Mouse (Mus musculus): ENCODE measurements at regions not wholly inside any gene's neighbourhood (a gene's known extent, or its start where the extent isn't known, plus 50 kb on each side); places are given as distances from the start of the nearest gene placed in this dataset.

GRCm38 (mm10) chr3:104586342-104587175 lies 51.9 kb upstream of the Slc16a1 start:
- Histone ChIP-seq H3K27ac (ENCODE audit: control insufficient read depth, insufficient read depth, low read depth, low read length) (no peak overlapping the region), H3K36me3 (ENCODE audit: control insufficient read depth, insufficient read depth, low read length) (no peaks in the 10 kb centered on the region), H3K4me1 (ENCODE audit: control insufficient read depth, insufficient read depth, low read length) (no peaks in the 10 kb centered on the region), H3K27me3 (ENCODE audit: control insufficient read depth, insufficient read depth, low read length) (no peaks in the 10 kb centered on the region), H3K4me3 (ENCODE audit: control insufficient read depth, low read depth, low read length) (no peak overlapping the region)
- TF ChIP-seq POLR2A (IDR thresholded peaks at IDR 0.05; ENCODE audit: control insufficient read depth, low read depth, low read length) (no peak), CTCF (IDR thresholded peaks at IDR 0.05; ENCODE audit: control insufficient read depth, insufficient read depth, insufficient replicate concordance, low read depth, low read length) (no peak)

DNA sequence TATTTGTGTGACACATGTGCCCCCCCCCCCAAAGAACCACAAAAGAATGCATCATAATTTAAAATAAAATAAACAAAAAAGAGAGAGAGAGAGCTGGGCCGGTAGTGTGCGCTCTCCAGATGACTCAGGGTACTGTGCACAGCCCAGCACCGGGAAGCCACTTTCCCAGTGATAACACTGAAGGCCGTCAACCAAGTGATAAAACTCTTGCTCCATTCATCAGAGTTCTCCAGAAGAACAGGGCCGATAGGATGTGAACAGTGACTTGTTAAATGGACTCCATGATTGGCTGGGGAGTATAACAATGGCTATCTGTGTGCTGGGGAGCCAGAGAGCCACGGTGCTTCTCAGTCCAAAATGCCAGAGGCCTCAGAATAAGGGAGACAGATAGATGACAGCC lies 53.2 kb upstream of the Slc16a1 start:
- H3K36me3 ChIP-seq (ENCODE audit: control insufficient read depth, insufficient read depth, low read length), result no peaks in the 10 kb centered on the region
- no peak overlapping the region for H3K4me3 ChIP-seq (ENCODE audit: control insufficient read depth, low read depth, low read length)
- no peak for TF ChIP-seq CTCF (IDR thresholded peaks at IDR 0.05; ENCODE audit: control insufficient read depth, insufficient read depth, insufficient replicate concordance, low read depth, low read length)
- TF ChIP-seq POLR2A (IDR thresholded peaks at IDR 0.05; ENCODE audit: control insufficient read depth, low read depth, low read length), result no peak
- no peaks in the 10 kb centered on the region for H3K4me1 ChIP-seq (ENCODE audit: control insufficient read depth, insufficient read depth, low read length)
- H3K27me3 ChIP-seq (ENCODE audit: control insufficient read depth, insufficient read depth, low read length), result no peaks in the 10 kb centered on the region
- H3K27ac ChIP-seq (ENCODE audit: control insufficient read depth, insufficient read depth, low read depth, low read length), result no peak overlapping the region

DNA sequence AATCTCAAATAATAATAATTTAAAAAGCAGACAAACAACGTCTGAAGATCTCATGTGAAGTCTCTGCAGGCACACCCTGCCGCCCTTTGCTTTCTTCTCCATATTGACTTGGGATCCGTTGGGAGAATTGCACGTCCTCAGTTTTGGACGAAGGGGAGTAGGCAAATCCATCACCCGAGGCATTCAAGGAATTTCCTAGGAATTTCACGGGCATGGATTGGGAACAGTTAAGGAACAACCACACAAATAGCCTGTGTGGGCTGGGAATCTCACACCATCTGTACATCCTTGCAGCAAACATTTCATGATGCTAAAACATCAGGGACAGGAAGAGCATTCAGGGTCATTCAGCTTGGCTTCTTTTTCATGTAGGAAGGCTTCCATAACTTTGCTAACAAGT lies 55.2 kb upstream of the Slc16a1 start:
- TF ChIP-seq POLR2A (IDR thresholded peaks at IDR 0.05; ENCODE audit: control insufficient read depth, low read depth, low read length) (no peak), CTCF (IDR thresholded peaks at IDR 0.05; ENCODE audit: control insufficient read depth, insufficient read depth, insufficient replicate concordance, low read depth, low read length) (no peak)
- Histone ChIP-seq H3K27ac (ENCODE audit: control insufficient read depth, insufficient read depth, low read depth, low read length) (no peak overlapping the region), H3K4me1 (ENCODE audit: control insufficient read depth, insufficient read depth, low read length) (no peaks in the 10 kb centered on the region), H3K36me3 (ENCODE audit: control insufficient read depth, insufficient read depth, low read length) (no peaks in the 10 kb centered on the region), H3K27me3 (ENCODE audit: control insufficient read depth, insufficient read depth, low read length) (no peaks in the 10 kb centered on the region), H3K4me3 (ENCODE audit: control insufficient read depth, low read depth, low read length) (no peak overlapping the region)

DNA sequence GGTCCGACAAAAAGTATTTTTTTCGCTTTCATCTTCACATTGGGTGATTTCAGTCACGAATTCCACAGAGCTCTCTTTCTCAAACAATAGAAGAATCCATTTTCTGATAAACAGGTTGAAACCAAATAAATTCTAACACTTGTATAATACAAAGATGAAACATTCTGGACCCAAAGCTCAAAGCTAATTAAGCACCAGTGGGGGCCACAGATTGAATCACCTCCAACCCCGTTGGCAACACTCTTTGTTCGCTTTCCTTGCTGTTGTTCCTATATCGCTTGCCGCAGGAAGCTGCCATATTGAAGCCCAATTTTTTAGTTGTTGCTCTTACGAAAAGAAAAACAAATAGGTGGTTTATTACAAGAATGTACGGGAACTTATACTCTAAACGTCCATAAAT lies 55.9 kb upstream of the Slc16a1 start:
- no peak for TF ChIP-seq POLR2A (IDR thresholded peaks at IDR 0.05; ENCODE audit: control insufficient read depth, low read depth, low read length)
- TF ChIP-seq CTCF (IDR thresholded peaks at IDR 0.05; ENCODE audit: control insufficient read depth, insufficient read depth, insufficient replicate concordance, low read depth, low read length), result no peak
- no peak overlapping the region for H3K4me3 ChIP-seq (ENCODE audit: control insufficient read depth, low read depth, low read length)
- no peaks in the 10 kb centered on the region for H3K36me3 ChIP-seq (ENCODE audit: control insufficient read depth, insufficient read depth, low read length)
- no peaks in the 10 kb centered on the region for H3K4me1 ChIP-seq (ENCODE audit: control insufficient read depth, insufficient read depth, low read length)
- no peaks in the 10 kb centered on the region for H3K27me3 ChIP-seq (ENCODE audit: control insufficient read depth, insufficient read depth, low read length)
- H3K27ac ChIP-seq (ENCODE audit: control insufficient read depth, insufficient read depth, low read depth, low read length), result no peak overlapping the region

- Histone ChIP-seq H3K36me3 (ENCODE audit: control insufficient read depth, insufficient read depth, low read length) (no peaks in the 10 kb centered on the region), H3K27me3 (ENCODE audit: control insufficient read depth, insufficient read depth, low read length) (no peaks in the 10 kb centered on the region), H3K4me1 (ENCODE audit: control insufficient read depth, insufficient read depth, low read length) (no peaks in the 10 kb centered on the region), H3K4me3 (ENCODE audit: control insufficient read depth, low read depth, low read length) (no peak overlapping the region), H3K27ac (ENCODE audit: control insufficient read depth, insufficient read depth, low read depth, low read length) (no peak overlapping the region)
- TF ChIP-seq POLR2A (IDR thresholded peaks at IDR 0.05; ENCODE audit: control insufficient read depth, low read depth, low read length), result no peak
- TF ChIP-seq CTCF (IDR thresholded peaks at IDR 0.05; ENCODE audit: control insufficient read depth, insufficient read depth, insufficient replicate concordance, low read depth, low read length), result no peak
These were observed 59.3 kb upstream of the Slc16a1 start for GRCm38 (mm10) chr3:104579186-104579585.

- H3K36me3 ChIP-seq (ENCODE audit: control insufficient read depth, insufficient read depth, low read length), result no peaks in the 10 kb centered on the region
- no peaks in the 10 kb centered on the region for H3K27me3 ChIP-seq (ENCODE audit: control insufficient read depth, insufficient read depth, low read length)
- H3K4me1 ChIP-seq (ENCODE audit: control insufficient read depth, insufficient read depth, low read length), result no peaks in the 10 kb centered on the region
- H3K4me3 ChIP-seq (ENCODE audit: control insufficient read depth, low read depth, low read length), result no peak overlapping the region
- TF ChIP-seq CTCF (IDR thresholded peaks at IDR 0.05; ENCODE audit: control insufficient read depth, insufficient read depth, insufficient replicate concordance, low read depth, low read length) (no peak), POLR2A (IDR thresholded peaks at IDR 0.05; ENCODE audit: control insufficient read depth, low read depth, low read length) (no peak)
- no peak overlapping the region for H3K27ac ChIP-seq (ENCODE audit: control insufficient read depth, insufficient read depth, low read depth, low read length)
These were observed 60.1 kb upstream of the Slc16a1 start for GRCm38 (mm10) chr3:104578374-104578773.

DNA sequence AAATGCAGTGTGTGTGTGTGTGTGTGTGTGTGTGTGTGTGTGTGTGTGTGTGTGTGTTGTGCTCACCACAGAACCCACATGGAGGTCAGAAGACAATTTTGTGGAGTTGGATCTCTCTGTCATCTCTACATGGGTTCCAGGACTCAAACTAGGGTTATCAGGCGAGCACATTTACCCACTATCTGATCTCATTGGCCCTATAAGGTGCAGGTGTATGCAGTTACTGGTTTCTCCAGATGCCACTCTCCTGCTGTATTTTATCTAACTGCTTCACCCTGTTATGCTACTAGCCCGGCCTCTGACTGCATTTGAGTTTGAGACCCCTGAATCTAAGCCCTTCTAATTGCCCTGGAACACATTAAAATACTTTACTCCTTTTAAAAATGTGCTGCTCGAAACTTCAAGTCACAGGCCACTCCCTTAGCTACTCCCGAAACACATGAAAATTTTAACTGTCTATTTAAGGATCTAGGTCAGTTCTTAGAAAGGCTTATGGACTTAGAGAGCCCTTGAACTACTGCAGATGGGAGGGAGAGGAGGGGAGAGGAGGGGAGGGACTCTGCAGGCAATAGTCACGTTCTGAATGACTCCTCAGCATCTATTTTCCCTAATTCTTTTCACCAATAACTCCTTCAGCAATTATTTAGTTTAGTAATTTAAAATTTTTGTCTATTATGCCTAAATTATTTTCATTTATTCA lies 61.1 kb upstream of the Slc16a1 start:
- Histone ChIP-seq H3K27ac (ENCODE audit: control insufficient read depth, insufficient read depth, low read depth, low read length) (no peak overlapping the region), H3K36me3 (ENCODE audit: control insufficient read depth, insufficient read depth, low read length) (no peaks in the 10 kb centered on the region), H3K4me1 (ENCODE audit: control insufficient read depth, insufficient read depth, low read length) (no peaks in the 10 kb centered on the region), H3K27me3 (ENCODE audit: control insufficient read depth, insufficient read depth, low read length) (no peaks in the 10 kb centered on the region), H3K4me3 (ENCODE audit: control insufficient read depth, low read depth, low read length) (no peak overlapping the region)
- TF ChIP-seq CTCF (IDR thresholded peaks at IDR 0.05; ENCODE audit: control insufficient read depth, insufficient read depth, insufficient replicate concordance, low read depth, low read length) (no peak), POLR2A (IDR thresholded peaks at IDR 0.05; ENCODE audit: control insufficient read depth, low read depth, low read length) (no peak)

All from testis, adult 2 months (tissue).